Mouse (Mus musculus): ENCODE results near the gene Eef1akmt1.

Gene Eef1akmt1

DNA sequence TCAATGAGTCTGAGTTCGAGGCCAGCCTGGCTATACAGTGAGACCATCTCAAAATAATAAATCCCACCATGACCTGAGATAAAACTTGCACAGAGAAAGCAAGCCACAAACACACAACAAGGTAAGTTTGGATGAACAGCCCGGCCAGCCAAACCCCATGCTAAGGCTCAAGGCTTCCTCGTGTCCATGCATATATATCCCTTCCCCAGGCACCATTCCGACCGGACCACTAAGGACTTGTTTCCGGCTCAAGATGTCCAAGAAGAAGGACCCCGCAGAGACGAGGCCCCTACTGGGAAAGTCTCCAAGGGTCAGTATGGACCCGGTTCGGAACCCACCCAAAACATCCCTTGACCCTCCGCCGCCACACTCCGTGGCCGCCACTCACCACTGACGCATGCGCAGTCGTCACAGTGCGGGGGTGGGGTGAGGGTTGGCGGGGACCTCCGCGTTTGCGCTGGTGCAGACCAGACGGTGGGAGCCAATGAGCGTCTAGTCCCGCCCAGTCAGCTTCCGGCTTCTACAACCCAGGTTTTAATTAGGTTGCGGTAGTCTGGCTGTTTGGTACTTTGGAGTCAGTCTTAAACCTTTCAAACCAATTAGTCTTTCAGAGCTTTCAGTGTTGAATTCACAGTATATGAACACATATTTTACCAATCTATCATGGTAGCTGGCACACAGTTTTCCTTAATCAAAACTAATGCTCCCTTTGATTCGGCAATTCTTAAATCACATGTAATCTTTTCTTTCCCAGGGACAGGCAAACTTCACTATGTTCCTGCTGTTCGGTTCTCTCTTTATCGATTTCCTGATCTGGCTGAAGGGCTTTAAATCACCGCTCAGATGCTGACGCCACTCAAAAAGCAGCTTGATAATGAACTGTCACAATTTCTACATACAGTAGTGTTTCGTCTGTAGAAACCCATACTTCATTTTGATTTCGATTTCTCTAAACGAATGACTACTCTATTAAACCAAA is at the start of gene Eef1akmt1:
Gene Eef1akmt1, minus strand, starts transcription at position 458 of the 979 bp plus-strand sequence.
- peak; percentile 93 to 97 for DNase-seq (ENCODE audit: low spot score in 2 of 2)

DNA sequence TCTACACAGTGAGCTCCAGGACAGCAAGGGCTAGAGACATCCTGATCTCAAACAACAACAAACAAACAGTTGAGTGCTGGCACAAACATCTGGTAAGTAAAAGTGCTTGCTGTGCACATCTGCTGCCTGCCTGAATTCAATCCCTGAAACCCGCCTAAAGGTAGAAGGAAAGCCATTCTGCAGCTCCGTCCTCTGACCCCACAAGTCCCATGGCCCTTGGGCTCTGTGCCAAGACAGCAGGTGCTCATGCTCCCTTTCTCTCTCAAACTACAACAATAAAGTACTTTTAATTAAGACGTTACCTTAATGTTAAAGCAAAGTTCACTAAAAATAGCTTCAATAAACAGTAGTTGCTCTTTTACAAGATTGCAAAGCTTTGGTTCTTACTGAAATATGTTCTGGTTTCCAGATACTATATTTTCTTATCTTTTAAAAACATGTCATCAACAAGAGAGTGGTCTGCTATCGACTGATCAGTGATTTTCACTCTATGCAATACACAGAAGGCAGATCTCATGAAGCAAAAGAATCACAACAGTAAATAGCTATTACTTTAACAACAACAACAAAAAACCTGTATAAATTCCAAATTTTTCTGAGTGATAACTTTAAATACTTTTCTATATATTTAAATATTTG is 49.3 kb upstream of the Eef1akmt1 start:
- no peak for DNase-seq (ENCODE audit: low spot score in 2 of 2)

DNA sequence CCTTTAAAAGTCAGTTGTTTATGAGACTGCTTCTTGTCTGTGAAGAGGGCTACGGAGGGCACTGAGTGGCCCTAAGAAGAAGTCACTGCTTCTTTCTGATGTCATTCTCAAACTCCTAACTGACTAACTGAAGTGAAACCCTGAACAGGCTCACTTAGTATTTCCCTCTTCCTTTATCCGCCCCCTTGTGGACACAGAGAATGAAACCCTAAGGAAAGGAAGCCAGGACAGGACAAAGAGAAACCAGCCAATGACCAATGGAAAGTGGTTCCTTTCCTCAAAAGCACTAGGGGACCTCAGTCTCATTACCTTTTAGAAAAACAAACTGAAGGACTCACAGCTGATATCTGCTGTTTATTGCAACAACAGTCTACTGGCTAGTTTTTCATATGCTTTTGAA is 48.1 kb upstream of the Eef1akmt1 start:
- no peak for DNase-seq (ENCODE audit: low spot score in 2 of 2)

DNA sequence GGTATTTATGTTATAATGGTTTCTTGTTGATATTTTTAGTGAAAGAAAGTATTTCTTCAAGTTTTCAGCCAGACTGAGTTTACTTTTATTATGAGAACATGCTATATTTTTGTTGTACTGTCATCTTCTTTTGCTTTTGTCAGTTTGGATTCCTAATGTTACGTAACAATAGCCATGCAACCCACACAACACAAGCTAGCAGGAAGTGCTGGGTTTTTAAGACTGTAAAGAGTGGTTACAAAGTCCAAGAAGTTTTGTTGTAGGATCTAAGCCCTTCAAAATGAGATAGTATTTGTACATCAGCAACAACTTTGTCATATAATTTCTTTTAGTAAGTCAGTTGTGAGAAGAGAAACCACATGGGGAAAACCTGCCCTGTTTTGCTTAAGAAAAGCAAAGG is 46.3 kb upstream of the Eef1akmt1 start:
- no peak for DNase-seq (ENCODE audit: low spot score in 2 of 2)

DNA sequence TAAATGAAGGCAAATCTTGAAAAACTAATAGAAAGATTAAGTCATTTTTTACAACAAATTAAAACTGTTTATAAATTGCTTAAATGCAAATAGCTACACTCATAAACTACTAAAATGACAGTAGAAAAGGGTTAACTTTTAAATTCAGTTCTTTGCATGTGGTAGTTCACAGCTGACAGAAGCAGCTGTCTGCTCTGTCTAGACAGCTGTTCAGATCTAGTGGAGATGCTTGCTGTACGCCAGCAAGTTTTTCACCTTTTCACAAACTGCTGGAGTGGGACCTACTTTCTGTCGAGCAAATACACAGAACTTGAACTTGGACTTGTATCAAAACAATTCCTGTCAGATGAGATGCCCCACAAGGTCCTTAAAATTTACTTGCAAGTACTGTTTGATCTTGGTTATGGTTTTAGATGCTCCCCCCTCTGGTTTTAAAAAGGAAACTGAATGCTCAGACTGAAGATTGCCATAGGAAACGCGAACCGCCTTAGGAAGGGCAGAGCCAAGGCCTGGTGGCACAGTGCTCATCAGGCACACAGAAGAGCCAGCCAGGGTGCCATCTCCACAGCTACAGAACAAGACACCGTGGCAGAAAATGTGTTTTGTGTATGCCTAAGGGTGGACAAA is 45.0 kb upstream of the Eef1akmt1 start:
- DNase-seq (ENCODE audit: low spot score in 2 of 2): no peak

DNA sequence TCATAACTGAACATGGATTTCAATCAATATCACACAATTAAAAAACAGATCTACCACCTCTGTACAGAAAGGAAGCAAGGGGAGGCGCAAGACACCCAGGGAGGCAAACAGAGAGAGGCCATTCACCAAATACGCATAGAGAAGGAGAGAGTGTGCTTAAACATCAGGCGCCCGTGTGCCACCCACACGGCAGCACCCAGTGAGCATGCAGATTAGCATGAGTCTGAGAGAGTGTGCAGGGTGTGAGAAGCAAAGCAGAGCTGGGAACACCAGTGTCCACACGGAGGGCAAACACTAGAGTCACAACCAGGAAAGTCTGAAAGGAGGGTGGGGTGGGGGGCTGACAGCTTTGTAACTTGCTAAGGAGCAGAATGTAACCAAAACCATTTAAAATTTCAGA is 44.4 kb upstream of the Eef1akmt1 start:
- no peak for DNase-seq (ENCODE audit: low spot score in 2 of 2)

DNA sequence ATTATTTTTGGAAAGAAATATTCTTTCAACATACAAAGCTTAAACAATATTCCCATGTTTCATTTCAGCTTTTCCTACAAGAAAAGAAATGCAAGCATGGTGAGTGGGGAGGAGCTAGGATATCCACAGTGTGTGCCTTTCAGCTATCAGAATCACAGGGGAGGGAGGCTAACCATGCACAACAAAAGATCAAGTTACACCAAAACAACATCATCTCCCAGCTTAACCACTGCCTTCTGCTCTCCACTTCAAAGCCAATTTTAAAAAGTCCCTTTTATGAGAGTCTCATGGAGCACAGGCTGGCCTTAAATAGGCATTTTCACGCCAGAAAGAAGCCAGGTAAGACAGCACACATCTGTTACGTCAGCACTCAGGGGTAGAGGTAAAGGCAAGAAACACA is 39.6 kb upstream of the Eef1akmt1 start:
- DNase-seq (ENCODE audit: low spot score in 2 of 2): no peak

DNA sequence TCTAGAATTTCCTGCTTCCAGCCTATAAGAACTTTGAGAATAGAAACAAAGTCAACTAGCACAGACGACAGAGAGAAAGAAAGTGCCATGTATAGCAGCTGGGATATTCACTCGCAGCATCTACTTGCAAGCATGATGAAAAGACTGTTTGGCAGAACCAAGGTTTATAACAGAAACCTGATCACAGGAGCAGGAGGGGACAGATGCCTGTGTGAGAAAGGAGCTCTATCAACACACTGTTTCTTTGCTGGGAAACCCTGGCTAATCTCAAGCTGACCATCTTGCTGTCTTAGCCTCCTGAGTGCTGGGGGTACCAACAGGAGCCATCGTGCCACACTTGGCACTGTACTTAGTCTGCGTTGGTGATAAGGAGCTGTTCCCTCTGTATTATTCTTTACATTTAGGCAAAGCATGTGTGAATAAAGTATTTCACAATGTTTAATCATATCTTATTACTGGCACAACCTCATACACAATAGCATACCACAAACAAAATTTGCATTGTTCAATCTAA is 38.5 kb upstream of the Eef1akmt1 start:
- no peak for DNase-seq (ENCODE audit: low spot score in 2 of 2)

DNA sequence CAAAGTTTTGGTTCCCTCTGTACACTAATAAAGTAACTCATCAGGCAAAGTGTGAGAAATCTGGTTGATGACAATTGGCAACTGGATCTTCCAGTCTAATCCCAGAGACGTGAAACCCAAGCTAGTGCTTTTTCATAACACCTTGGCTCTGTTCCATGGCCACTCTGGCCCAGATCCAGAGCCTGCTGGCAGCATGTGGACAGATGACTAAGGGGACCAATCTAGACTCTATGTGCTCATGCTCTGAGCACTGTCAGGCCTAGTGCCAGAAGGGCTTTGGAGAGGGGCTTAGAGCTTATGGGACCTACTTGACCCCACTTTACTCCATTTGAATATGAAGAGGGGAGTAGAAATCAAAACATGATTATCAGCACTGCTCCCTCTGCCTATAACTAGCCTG is 36.1 kb upstream of the Eef1akmt1 start:
- peak; percentile 72 to 86 for DNase-seq (ENCODE audit: low spot score in 2 of 2)

DNA sequence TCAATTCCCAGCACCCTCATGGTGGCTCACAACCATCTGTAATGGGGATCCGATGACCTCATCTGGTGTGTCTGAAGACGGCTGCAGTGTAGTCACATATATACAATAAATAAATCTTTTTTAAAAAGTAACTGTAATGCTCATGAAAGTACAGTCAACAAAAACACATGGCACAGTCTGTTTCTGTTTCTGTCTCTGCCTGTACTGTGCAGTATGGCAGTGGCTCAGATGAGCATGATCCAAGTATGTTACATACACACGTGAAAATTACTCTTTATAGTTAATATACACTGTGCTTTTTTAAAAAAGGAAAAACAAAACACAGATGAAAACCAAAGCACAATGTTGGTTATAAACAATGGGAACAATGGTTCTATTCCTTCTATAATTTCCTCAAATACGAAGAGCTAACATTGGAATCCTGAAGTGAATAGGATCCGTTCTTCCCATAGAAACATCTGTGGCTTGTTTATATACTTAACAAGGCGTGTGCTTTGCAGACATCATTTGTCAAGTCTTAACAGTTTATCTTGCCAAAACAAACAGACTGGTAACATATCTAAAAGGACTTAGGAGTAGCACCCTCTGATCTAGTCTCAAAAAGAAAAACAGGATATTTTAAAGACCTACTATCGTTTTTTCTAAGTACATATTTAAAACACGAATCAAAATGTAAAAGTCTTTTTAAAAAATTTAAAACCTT is 35.4 kb upstream of the Eef1akmt1 start:
- no peak for DNase-seq (ENCODE audit: low spot score in 2 of 2)

DNA sequence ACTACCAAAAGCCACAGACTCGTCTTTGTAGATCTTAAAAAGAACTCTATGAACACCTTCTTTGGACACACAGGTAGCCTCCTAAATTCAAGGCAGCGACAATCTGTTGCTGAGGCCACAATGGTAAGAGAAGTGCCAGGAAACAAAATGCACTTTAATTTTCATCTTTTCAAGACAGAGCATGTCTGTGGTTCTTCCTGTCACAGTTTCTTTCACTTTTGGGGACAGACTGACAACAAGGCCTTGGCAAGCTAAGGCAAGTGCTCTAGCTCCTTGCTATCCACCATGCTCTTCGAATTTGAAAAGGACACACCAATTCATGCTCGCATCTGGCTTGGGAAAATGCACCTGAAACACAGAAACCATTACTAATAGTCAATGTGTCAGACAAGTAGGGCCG is 21.9 kb upstream of the Eef1akmt1 start:
- no peak for DNase-seq (ENCODE audit: low spot score in 2 of 2)

DNA sequence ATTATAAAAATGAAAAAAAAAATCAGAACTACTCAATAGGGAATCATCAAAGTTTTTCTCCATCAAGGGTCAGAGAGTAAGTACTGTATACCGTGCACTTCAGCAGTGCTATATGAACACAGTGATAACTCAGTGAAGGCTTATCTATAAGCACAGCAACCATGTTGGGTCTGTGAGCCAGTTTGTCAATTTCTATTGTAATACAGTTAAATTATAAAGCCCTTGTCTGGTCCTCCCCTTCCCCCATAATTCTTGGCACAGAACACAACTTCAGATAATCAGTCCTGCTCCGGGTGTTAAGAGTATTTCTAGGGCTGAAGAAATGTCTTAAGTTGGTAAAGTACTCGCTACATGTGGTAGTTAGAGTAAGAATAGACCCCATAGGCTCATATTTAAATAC is 20.4 kb upstream of the Eef1akmt1 start:
- DNase-seq (ENCODE audit: low spot score in 2 of 2): no peak

DNA sequence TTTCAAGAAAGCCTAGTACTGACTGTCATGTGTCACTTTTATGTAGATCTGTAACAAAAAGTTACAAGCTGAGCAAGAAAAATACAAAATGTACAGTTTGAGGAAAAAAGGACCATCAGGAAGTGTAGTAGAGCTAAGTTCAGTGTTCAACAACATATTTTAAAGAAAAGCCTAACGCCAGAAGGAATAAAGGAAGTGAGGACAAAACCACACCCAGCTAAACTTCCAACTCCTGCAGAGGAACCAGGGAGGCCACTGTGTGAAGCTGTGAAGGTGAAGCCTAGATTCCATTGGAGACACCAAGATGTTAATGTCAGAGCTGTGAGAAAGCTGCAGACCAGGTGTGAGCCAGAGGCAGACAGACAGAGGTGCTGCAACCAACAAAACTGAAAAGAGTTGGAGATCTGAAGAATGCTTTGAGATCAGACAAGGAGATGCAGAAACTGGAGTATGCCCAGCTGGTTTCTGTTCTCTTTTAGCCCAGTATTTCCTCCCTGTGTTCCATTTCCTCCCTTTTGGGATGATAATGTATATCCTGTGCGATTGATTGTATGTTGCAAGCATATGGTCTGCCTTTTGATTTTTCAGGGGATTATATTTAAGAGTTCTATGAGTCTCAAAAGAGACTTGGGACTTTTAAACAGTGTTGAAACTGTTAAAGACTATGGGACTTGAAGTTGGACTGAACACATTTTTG is 5.1 kb upstream of the Eef1akmt1 start:
- no peak for DNase-seq (ENCODE audit: low spot score in 2 of 2)

DNA sequence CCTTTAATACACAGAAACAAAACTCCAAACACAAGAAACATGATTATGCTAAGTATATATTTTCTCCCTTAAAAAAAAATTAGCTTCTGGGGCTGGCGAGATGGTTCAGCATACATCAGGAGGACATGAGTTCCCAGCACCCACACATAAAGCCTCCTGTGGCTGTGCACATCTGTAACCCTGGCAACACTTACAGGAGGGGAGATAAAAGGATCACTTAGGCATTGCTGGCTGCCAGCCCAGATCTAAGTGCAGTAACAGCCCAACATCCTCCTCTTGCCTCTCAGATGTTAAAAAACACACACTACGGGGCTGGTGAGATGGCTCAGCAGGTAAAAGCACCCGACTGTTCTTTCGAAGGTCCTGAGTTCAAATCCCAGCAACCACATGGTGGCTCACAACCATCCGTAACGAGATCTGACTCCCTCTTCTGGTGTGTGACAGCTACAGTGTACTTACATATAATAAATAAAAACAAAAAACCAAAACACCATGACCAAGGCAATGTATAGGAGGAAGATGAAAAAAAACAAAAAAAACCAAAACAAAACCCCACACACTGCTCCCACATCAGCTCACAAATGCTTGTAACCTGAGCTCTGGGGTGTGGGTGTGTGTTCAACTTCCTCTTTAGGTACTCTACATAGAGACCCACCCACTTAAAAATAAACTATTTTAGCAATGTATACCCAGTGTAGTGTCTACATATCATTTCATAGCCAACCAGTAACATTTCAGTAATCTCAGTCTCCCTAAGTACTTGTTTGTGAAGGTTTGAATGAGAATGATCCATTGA is 3.6 kb upstream of the Eef1akmt1 start:
- DNase-seq (ENCODE audit: low spot score in 2 of 2): no peak

DNA sequence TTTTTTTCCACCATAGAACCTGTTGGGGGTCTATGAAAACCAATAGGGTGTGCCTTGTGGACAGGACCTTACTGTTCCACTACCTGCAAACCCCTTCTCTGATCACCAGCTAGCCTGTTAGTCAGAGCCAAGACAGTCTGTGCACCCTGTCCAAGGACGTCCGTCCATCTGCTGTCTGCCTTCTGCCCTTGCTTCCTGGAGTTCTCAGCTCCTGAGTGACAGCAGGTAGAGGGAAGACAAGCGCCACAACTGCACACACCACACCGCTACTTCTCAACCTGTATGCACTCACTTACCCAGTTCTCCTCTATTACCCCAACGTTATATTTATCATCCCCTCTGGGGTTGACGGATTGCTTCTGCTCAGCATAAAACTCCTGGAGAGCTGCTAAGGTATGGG is 5.8 kb downstream of the Eef1akmt1 start:
- no peak for DNase-seq (ENCODE audit: low spot score in 2 of 2)

DNA sequence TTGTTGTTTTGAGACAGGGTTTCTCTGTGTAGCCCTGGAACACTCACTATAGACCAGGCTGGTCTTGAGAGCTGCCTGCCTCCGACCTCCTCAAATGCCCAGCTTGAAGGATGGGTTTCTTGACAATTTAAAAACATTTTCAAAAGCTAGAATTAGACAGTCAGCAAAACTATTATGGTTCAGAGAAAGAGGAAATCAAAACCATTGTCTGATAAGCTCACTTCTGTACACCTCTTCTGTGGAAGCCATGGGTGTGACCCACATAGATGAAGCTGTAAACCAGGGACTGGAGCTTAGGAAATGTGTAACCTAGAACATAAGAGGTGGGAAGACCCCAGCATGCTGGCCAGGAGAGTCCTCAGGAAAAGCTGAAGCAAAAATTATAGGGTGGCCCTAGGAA is 14.5 kb downstream of the Eef1akmt1 start:
- no peak for DNase-seq (ENCODE audit: low spot score in 2 of 2)

DNA sequence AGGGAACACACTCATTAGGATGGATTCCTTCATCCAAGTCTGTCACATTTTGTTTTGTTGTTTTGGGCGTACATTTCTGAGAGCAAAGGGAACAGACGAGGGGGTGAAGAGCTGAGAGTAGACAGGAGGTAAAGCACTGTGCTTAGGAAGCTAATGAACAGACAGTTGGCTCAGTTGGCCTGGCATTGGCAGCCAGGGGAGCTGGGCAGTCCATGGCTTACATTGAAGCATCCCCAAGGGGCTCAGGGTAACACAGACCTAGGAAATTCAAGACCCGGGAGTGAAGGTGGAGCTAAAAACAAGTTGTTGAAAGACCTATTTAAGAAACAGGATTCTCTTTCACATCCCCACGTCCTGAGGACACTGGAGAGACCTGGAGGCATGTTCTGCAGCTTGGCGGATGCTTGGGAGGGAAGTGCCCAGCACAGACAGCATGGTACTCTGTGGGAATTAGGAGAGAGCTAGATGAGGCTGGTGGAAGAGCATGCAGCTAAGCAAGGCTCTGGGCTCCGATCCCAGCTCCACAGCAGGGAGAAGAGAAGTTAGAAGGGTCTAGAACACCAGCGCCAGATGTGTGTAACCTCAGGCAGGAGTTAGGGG is 15.8 kb downstream of the Eef1akmt1 start:
- no peak for DNase-seq (ENCODE audit: low spot score in 2 of 2)

DNA sequence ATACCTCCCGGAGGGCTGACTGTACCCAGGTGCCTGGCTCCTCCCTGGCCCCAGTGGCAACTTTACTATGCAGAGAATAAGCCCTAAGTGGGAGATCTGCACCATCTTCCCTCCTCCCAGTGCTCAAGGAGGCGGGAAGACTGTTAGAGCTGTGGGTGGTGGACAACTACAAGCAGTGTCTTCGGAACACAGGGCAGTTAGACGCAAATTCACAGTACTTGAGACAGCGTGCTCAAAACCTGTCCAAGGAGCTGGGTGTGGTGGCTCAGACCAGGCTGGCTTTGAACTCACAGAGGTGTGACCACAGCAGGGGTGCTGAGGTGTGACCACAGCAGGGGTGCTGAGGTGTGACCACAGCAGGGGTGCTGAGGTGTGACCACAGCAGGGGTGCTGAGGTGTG is 17.0 kb downstream of the Eef1akmt1 start:
- DNase-seq (ENCODE audit: low spot score in 2 of 2): peak in 1 of 2 experiments; percentile 51

DNA sequence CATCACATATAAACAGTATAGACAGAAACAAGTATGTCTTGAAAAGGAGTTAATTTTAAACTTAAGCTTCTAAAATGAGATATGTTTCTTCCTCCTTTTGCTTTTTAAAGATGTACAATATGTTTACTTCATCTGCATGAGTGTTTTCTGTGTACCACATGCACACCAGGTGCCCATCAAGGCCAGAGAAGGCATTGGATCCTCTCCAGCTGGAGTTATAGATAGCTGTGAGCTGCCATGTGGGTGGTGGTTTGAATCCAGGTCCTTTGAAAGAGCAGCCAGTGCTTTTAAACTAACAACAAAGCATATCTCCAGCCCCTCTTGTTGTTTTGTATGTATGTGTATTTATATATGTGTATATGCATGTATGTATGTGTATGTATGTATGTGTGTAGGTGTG is 18.5 kb downstream of the Eef1akmt1 start:
- no peak for DNase-seq (ENCODE audit: low spot score in 2 of 2)

DNA sequence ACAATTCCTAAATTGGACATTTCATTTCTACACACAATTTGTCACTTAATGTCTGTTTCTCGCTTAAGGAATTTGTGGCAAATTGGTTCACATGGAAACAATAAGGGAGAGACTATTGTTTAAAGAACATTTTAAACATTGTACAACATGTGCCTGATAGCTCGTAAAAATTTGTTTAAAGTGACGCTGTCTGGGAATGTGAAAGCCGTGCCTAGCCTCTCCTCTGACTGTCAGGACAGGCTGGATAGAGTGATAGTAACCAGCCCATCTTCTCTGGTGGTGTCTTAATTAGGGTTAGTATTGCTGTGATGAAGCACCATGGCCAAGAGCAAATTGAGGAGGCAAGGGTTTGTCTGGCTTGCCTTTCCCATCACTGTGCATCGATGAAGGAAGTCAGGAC is 24.4 kb downstream of the Eef1akmt1 start:
- no peak for DNase-seq (ENCODE audit: low spot score in 2 of 2)
